Mouse (Mus musculus) midbrain, embryonic 15.5 days (tissue): ENCODE data around the gene Fcho1. TPM values are rescaled to one million over a fixed set of nuclear protein-coding genes. Genes with fewer than 3 reads are reported as not detected.
A peak's percentile ranks its signal among the peaks of the same experiment; 100 is the strongest.

Source experiments
- ATAC-seq: fragments of 200-750 bp; cut with Nextera tagmentation; replicated peaks from 2 replicates; pipeline ENCODE4 v1.8.0; 2017; ENCODE audit warnings: moderate TSS enrichment
- H3K27ac ChIP-seq: fragments of 300-500 bp; sonication (generic); 2 replicates; pipeline ENCODE4 v1.5.1; 2015; ENCODE audit warnings: mild to moderate bottlenecking, inconsistent platforms
- H3K27me3 ChIP-seq: fragments of 300-500 bp; sonication (generic); replicated peaks from 2 replicates; pipeline ENCODE4 v1.6.1; 2015; ENCODE audit warnings: inconsistent platforms
- H3K36me3 ChIP-seq: fragments of 300-500 bp; sonication (generic); replicated peaks from 2 replicates; pipeline ENCODE4 v1.6.1; 2015; ENCODE audit warnings: inconsistent platforms
- H3K4me1 ChIP-seq: fragments of 300-500 bp; sonication (generic); 2 replicates; pipeline ENCODE4 v1.6.1; 2015; ENCODE audit warnings: inconsistent platforms
- H3K4me2 ChIP-seq: fragments of 300-500 bp; sonication (generic); 2 replicates; pipeline ENCODE4 v1.6.1; 2015; ENCODE audit warnings: inconsistent platforms, mild to moderate bottlenecking, moderate library complexity
- H3K4me3 ChIP-seq: fragments of 300-500 bp; sonication (generic); 2 replicates; pipeline ENCODE4 v1.5.1; 2015; ENCODE audit warnings: mild to moderate bottlenecking, inconsistent platforms
- H3K9ac ChIP-seq: fragments of 300-500 bp; sonication (generic); 2 replicates; pipeline ENCODE4 v1.6.1; 2015; ENCODE audit warnings: mild to moderate bottlenecking, inconsistent platforms
- H3K9me3 ChIP-seq: fragments of 300-500 bp; sonication (generic); 2 replicates; pipeline ENCODE4 v1.6.1; 2016; ENCODE audit warnings: inconsistent platforms
- WGBS: fragments of 180-500 bp; shearing (Covaris S2); methylation state at CpG from one replicate; pipeline ENCODE4 v1.1.7; 2015; ENCODE audit warnings: mixed read lengths; 5-methylcytosine and 5-hydroxymethylcytosine counted together
- polyA plus RNA-seq: library from polyadenylated mRNA; unstranded; fragments of >200 nt; fragmentation: Nextera tagmentation; extraction: Ambion mirVana; gene quantifications from 2 replicates; pipeline ENCODE4 v1.2.1, GENCODE M21; 2015

Fcho1 gene
- polyA plus RNA-seq, 1 experiment from 2014 or later: 102 TPM

DNA sequence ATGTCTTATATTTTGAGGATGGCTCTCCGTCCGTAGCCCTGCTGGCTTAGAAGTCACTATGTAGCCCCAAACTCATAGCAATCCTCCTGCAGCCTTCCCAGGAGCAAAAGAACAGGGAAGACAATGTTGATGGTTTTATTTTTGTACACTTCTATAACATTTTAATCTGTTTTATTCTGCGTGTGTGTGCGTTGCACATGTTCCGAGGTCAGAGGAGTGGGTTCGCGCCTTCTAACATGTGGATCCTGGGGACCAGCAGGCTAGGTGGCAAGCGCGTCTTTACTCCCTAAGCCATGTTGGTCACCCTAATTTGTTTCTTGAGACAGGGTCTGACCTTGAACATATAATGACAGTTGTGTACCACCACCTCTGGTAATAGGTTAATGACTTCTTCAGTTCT, 48.7 kb downstream of the Fcho1 start:
- WGBS: 49% methylated on average over 9 of the region's 9 CpGs
- Histone ChIP-seq H3K27me3 (peaks cover 45% of the 10 kb centered on the region), H3K9ac (no peak overlapping the region), H3K4me2 (peak overlapping the region; percentile 73), H3K4me1 (peaks cover 33% of the 10 kb centered on the region), H3K27ac (no peak overlapping the region), H3K4me3 (peak overlapping the region; percentile 60; the same call in 1 of the 2 replicates), H3K36me3 (no peaks in the 10 kb centered on the region), H3K9me3 (no peaks in the 10 kb centered on the region)
- no peak for ATAC-seq

DNA sequence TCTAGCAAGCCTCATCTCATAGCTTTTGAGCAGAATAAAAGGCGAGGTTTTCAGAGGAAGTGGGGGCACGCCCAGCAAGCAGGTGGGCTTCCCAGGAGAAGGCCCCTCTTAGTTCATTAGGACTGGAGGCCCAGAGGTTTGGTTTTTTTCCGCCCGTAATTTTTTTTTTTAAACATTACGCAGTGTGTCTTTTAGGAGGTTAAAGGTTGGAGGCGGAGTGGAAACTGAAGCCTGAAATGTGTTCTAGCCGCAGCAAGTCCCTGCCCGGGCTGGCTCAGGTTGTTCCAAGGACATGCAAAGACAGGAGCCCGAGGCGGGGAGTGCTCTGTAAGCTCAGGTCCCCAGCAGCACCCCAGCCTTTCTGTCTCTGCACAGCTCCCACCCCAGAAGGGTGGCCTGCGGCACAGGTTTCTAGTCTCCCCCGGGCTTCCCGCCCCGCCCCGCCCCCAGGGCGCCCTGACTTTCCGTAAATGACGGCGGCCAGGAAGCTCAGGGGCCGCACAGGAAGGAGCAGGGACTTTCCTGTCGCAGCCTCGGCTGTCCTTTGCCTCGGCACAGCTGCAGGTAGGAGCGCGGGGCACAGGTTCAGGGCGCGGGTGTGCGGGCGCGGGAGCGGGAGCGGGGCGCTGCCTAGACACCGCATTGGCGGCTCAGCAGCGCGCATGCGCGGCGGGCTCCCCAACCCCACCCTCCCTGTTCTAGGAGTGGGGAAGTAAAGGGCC, 49.3 kb downstream of the Fcho1 start, which contains the start of gene Jak3:
TSS of gene Jak3 (plus strand) at position 277 of the 722 bp plus-strand sequence.
- Histone ChIP-seq H3K4me3 (peak within 1 kb of the TSS; percentile 60), H3K4me1 (peaks cover 34% of the 10 kb centered on the region), H3K36me3 (no peaks in the 10 kb centered on the region), H3K9me3 (no peaks in the 10 kb centered on the region), H3K27me3 (peaks cover 39% of the 10 kb centered on the region), H3K4me2 (peak within 1 kb of the TSS; percentile 73), H3K27ac (peak within 1 kb of the TSS; percentile 68), H3K9ac (peak within 1 kb of the TSS; percentile 73)
- 3% methylated on average over 40 of the region's 40 CpGs for WGBS
- peak; percentile 57 for ATAC-seq

DNA sequence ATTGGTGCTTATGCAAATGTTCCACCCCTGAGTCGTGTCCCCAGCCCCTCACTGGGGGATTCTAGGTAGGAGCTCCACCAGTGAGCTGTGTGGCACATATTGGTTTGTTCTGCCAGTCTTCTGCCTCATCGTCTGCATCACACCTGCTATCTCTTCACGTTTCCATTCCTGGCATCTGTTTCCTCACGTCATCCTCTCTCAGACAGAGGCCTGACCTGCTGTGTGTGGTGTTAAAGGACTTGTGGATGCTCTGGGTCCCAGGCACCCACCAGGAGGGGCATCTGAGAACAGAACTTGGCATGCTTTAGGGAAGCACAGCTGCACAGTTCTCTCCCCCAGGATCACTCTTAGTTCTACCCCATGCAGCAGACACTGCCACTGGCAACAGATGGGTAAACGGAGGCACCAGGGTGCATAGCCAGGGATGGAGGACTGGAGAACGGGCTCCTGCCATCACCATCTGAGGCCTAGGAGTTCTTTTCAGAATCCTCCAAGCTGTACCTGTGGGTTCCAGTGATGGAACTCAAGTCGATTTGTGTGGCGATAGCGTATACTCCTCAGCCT, 50.0 kb downstream of the Fcho1 start:
- peaks cover 33% of the 10 kb centered on the region for H3K27me3 ChIP-seq
- peak overlapping the region; percentile 68; the same call in 1 of the 2 replicates for H3K27ac ChIP-seq
- 30% methylated on average over 9 of the region's 9 CpGs for WGBS
- peaks cover 34% of the 10 kb centered on the region for H3K4me1 ChIP-seq
- H3K4me2 ChIP-seq: peak overlapping the region; percentile 73
- H3K9me3 ChIP-seq: no peaks in the 10 kb centered on the region
- no peaks in the 10 kb centered on the region for H3K36me3 ChIP-seq
- H3K4me3 ChIP-seq: peak overlapping the region; percentile 60
- ATAC-seq: no peak
- H3K9ac ChIP-seq: peak overlapping the region; percentile 73; the same call in 1 of the 2 replicates

DNA sequence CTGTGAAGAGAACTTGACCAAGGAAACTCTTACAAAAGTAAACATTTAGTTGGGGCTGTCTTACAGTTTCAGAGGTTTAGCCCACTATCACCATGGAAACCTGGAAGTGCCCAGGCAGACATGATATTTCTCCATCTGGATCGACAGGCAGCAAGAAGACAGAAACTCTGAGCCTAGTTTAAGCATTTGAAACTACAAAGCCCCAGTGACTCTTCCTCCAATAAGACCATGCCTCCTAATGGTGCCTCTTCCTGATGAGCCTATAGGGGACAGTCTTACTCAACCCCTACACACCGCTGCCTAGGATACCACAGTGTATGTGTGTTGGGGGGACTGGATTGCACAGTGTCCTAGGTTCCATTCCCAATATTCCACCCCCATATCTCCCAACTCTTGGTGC, 51.4 kb downstream of the Fcho1 start:
- Histone ChIP-seq H3K36me3 (no peaks in the 10 kb centered on the region), H3K9me3 (no peaks in the 10 kb centered on the region), H3K4me3 (no peak overlapping the region), H3K27me3 (peaks cover 18% of the 10 kb centered on the region), H3K4me1 (peaks cover 37% of the 10 kb centered on the region), H3K27ac (no peak overlapping the region), H3K4me2 (no peak overlapping the region), H3K9ac (no peak overlapping the region)
- no peak for ATAC-seq
- WGBS: 68% methylated on average over 2 of the region's 2 CpGs

DNA sequence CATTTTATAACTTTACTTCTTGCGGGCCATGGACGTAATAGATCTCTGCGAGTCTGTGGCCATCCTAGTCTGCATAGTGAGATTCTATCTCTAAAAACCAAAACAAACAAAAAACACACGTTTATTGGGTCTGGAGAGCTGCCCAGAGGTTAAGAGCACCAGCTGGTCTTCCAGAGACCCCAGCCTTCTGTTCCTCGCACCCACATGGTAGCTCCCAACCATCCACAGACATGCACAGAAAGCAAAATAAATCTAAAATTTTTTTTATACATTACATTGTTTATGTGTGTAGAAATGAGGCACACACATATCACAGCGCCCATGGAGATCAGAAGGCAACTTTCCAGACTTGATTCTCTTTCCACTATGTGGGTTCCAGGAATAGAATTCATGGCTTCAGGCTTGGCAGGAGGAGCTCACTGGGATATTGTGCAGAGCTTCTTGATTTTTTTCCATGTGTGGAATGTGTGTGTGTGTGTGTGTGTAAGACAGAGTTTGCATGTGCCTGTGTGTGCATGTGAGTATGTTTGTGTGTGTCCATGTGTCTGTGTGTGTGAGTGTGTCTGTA, 53.3 kb downstream of the Fcho1 start:
- no peaks in the 10 kb centered on the region for H3K9me3 ChIP-seq
- peaks cover 54% of the 10 kb centered on the region for H3K4me1 ChIP-seq
- WGBS: 61% methylated on average over 6 of the region's 6 CpGs
- ATAC-seq: no peak
- H3K9ac ChIP-seq: peak overlapping the region; percentile 85
- H3K27me3 ChIP-seq: no peaks in the 10 kb centered on the region
- H3K4me2 ChIP-seq: peak overlapping the region; percentile 87
- H3K27ac ChIP-seq: peak overlapping the region; percentile 96
- H3K36me3 ChIP-seq: no peaks in the 10 kb centered on the region
- H3K4me3 ChIP-seq: peak overlapping the region; percentile 96

DNA sequence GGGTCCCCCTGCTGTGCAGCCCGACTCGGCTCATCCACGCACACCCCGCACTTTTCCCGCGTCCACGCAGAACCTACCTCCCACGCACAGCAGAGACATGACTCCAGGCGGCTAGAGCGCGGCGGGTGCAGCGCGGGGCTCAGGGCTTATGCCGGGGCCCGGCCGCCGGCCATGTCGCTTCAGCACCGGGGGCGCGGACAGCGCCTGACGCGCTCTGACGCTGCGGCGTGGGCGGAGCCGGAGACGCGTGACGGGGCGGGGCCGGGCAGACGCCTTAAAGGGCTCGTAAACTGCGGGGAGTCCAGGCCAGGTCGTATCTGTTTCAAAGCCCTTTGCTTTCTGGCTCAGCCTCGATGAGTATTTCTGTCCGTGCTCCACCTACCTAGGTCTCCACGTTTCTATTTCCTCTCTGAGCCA, 54.0 kb downstream of the Fcho1 start, which contains the start of gene Unc13a:
TSS of gene Unc13a (minus strand) at position 209 of the 417 bp plus-strand sequence.
- Histone ChIP-seq H3K27ac (peak within 1 kb of the TSS; percentile 96), H3K9me3 (no peaks in the 10 kb centered on the region), H3K4me2 (peak within 1 kb of the TSS; percentile 87), H3K4me1 (peaks cover 57% of the 10 kb centered on the region), H3K27me3 (no peaks in the 10 kb centered on the region), H3K4me3 (peak within 1 kb of the TSS; percentile 96), H3K9ac (peak within 1 kb of the TSS; percentile 85), H3K36me3 (no peaks in the 10 kb centered on the region)
- WGBS: under 1% methylated on average over 42 of the region's 42 CpGs
- ATAC-seq: peak; percentile 69

DNA sequence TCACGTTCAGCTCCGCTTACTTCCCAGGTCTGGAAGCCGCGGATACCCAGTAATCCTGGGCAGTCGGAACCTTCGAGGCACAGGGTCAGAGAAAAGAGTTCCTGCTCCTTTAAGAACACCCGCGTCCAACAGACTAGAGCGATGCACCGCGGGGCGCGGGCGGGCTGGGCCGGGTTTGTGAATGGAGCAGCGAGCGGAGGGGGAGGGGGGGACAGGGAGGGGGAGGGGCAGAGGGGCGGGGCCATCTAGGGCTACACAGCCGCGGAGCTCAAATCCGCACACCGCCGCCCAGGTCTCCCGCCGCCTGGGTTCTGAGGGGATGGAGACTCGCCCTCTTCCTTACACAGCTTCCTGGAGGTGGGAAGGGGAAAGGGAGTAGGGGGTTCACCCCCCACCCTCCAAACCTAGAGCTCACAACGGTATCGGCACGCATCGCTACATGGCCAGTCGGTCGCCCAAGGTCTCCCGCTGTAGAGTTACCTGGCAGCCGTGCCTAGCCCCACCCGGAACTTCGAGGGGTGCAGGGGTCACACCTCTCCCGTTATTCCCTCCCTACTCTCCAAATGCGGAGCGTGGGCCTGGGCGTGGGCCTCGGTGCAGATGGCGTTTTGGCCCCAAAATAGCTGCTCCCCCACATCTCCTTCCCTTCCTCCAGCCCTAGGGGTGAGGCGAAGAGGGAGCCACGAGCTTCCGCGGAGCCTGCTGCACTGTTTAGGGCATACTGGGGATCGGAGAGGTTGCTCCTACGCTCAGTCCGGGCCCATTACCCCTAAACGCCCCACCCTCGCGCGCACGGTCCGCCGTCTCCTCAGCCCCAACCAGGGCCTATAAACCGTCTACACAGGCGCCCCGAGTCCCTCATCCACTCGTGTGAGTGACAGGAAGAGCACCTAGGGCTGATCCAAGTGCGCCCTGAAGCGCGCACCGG, 54.6 kb downstream of the Fcho1 start:
- Histone ChIP-seq H3K27ac (peak overlapping the region; percentile 96), H3K4me3 (peak overlapping the region; percentile 96), H3K27me3 (no peaks in the 10 kb centered on the region), H3K4me2 (peak overlapping the region; percentile 87), H3K36me3 (no peaks in the 10 kb centered on the region), H3K4me1 (peaks cover 59% of the 10 kb centered on the region), H3K9ac (peak overlapping the region; percentile 85), H3K9me3 (no peaks in the 10 kb centered on the region)
- ATAC-seq: peak; percentile 72
- WGBS: under 1% methylated on average over 62 of the region's 64 CpGs

DNA sequence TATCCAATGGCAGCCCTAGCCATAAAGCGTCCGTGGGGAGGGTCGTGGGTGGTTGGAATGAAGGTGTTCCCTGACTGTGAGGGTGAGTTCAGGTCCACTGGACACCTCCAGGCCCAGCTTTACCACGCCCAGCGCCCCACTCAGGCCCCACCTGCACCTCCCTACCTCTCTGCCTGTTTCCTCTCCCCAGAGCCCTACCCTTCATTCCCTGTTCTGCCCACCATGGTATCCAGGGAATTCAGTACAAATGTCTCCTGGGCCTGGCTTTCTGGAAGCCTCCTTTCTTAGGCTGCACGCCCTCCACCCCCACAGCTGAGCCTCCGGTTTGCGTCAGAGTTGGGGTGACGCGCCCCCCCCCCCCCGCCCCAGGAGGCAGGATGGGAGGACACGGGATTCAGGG, 55.3 kb downstream of the Fcho1 start:
- Histone ChIP-seq H3K4me3 (peak overlapping the region; percentile 96), H3K4me2 (peak overlapping the region; percentile 87), H3K27me3 (no peaks in the 10 kb centered on the region), H3K4me1 (peaks cover 52% of the 10 kb centered on the region), H3K27ac (peak overlapping the region; percentile 96), H3K9ac (peak overlapping the region; percentile 85), H3K36me3 (no peaks in the 10 kb centered on the region), H3K9me3 (no peaks in the 10 kb centered on the region)
- ATAC-seq: peak; percentile 16
- 9% methylated on average over 12 of the region's 12 CpGs for WGBS

DNA sequence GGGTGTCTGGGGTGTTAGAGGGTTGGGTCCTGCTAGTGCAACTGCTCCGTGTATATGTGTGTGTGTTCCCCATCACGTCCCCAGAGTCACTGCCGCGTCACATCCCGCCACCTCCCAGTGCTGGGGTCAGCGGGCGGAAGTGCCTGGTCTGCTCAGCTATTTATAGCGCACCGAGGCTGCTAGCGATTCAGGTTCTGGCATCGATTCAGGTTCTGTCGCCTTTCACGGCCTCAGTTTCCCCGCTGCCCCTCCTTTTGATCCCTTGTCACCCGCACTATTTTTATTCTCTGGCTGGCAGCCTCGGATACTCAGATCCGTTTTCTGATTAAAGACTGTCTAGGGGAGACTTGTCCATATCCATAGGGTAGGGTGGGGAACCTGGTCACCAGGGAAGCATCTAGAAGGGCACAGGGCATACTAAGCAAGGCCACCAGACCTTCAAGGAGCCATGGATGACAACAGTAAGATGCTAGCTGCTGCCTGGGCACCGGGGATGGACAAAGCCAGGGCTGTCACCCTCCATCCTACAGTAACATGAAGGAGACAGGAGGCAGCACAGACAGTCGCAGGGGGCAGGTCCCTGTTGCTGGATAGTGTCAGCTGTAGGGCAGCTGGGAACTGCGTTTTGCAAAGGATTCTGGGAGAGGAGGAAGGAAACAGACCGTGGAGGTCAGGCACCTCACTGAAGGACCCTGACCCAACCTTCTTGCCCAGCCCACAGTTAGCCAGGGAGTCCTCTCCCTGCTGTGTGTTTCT, 57.1 kb downstream of the Fcho1 start:
- Histone ChIP-seq H3K4me3 (0 out of 2 replicates have a peak overlapping the region, but pooled peaks have one; percentile 6), H3K9me3 (no peaks in the 10 kb centered on the region), H3K4me1 (peaks cover 51% of the 10 kb centered on the region), H3K4me2 (peak overlapping the region; percentile 39), H3K9ac (peak overlapping the region; percentile 9; the same call in 1 of the 2 replicates), H3K27ac (no peak overlapping the region), H3K36me3 (peaks cover 6% of the 10 kb centered on the region), H3K27me3 (no peaks in the 10 kb centered on the region)
- WGBS: 8% methylated on average over 21 of the region's 21 CpGs
- no peak for ATAC-seq

DNA sequence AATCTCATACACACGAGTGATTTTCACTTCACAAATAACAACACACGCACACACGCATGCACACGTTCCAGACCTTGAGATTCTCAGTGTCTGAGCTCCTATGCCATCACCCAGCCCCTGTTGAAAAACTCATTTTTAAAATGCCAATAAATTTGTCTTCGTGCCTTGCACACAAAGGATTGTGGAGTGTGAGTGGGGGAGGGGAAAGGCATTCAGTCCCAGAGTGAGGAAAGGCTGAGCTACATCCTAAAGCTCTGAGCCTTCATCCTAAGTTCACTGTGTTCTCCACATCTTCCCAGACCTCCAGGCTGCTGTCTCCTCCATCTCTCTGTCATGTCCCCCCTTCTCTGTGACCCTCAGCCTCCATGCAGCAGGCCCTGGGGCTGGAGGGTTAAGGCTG, 58.3 kb downstream of the Fcho1 start:
- peaks cover 12% of the 10 kb centered on the region for H3K36me3 ChIP-seq
- 0 out of 2 replicates have a peak overlapping the region, but pooled peaks have one; percentile 27 for H3K9ac ChIP-seq
- peak overlapping the region; percentile 28 for H3K4me2 ChIP-seq
- no peak overlapping the region for H3K4me3 ChIP-seq
- no peaks in the 10 kb centered on the region for H3K27me3 ChIP-seq
- H3K27ac ChIP-seq: peak overlapping the region; percentile 73
- no peaks in the 10 kb centered on the region for H3K9me3 ChIP-seq
- H3K4me1 ChIP-seq: peaks cover 51% of the 10 kb centered on the region
- ATAC-seq: no peak
- 45% methylated on average over 5 of the region's 5 CpGs for WGBS

DNA sequence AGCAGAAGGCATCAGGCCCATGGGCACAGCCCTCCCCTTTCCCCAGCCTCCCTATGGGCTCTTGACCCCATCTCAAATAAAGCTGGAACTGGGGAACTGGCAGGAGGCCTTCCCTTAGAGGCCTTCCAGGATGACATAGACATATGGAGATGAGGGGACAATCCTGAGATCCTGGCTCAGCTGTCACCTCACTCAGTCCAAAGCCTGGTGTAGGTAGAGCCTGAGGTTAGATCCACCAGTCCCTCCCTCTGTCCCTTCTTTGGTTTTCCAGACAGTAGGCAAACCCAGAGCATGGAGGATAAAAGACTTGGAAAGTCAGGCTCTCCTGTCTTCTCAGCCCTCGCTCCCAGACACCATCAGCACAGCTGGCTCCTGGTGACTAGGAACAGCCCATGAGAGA, 58.7 kb downstream of the Fcho1 start:
- no peak for ATAC-seq
- Histone ChIP-seq H3K27me3 (no peaks in the 10 kb centered on the region), H3K4me1 (peaks cover 47% of the 10 kb centered on the region), H3K4me2 (peak overlapping the region; percentile 28; the same call in 1 of the 2 replicates), H3K4me3 (no peak overlapping the region), H3K27ac (peak overlapping the region; percentile 73; the same call in 1 of the 2 replicates), H3K9me3 (no peaks in the 10 kb centered on the region), H3K36me3 (peaks cover 13% of the 10 kb centered on the region), H3K9ac (0 out of 2 replicates have a peak overlapping the region, but pooled peaks have one; percentile 12)
- WGBS: 24% methylated on average over 1 of the region's 1 CpGs
